Mouse (Mus musculus) forebrain, embryonic 14.5 days (tissue): Measurements from ENCODE around the gene Ercc5. TPM values are rescaled to one million over a fixed set of nuclear protein-coding genes. Genes with fewer than 3 reads are reported as not detected.

Experiments
- ATAC-seq: fragments of 200-750 bp; cut with Nextera tagmentation; 2 replicates; pipeline ENCODE4 v1.8.0; 2017; ENCODE audit warnings: mild to moderate bottlenecking, moderate library complexity
- DNase-seq: peaks from one replicate; pipeline ENCODE4 v3.0.0-alpha.2; 2015; ENCODE audit warnings: low spot score
- H3K27ac ChIP-seq: fragments of 300-500 bp; sonication (generic); 2 replicates; pipeline ENCODE4 v1.5.1; 2014; ENCODE audit warnings: low read depth, mild to moderate bottlenecking, control low read depth, low read length, moderate library complexity
- H3K27me3 ChIP-seq: fragments of 300-500 bp; sonication (generic); replicated peaks from 2 replicates; pipeline ENCODE4 v1.6.1; 2014; ENCODE audit warnings: low read length, control low read depth, mixed read lengths; ENCODE audit not compliant: control insufficient read depth, insufficient read depth
- H3K36me3 ChIP-seq: fragments of 300-500 bp; sonication (generic); 2 replicates; pipeline ENCODE4 v1.6.1; 2014; ENCODE audit warnings: low read length, control low read depth; ENCODE audit not compliant: control insufficient read depth, insufficient read depth
- H3K4me1 ChIP-seq: fragments of 300-500 bp; sonication (generic); 2 replicates; pipeline ENCODE4 v1.6.1; 2014; ENCODE audit warnings: antibody characterized with exemption, low read length, control low read depth; ENCODE audit not compliant: control insufficient read depth, insufficient read depth
- H3K4me2 ChIP-seq: fragments of 300-500 bp; sonication (generic); 2 replicates; pipeline ENCODE4 v1.6.1; 2014; ENCODE audit warnings: mild to moderate bottlenecking, control low read depth, low read length
- H3K4me3 ChIP-seq: fragments of 300-500 bp; sonication (generic); 2 replicates; pipeline ENCODE4 v1.5.1; 2014; ENCODE audit warnings: low read depth, low read length, control low read depth
- H3K9ac ChIP-seq: fragments of 300-500 bp; sonication (generic); 2 replicates; pipeline ENCODE4 v1.6.1; 2014; ENCODE audit warnings: mild to moderate bottlenecking, low read length, control low read depth, moderate library complexity
- H3K9me3 ChIP-seq: fragments of 300-500 bp; sonication (generic); replicated peaks from 2 replicates; pipeline ENCODE4 v1.6.1; 2016; ENCODE audit warnings: low read length, control low read depth, mixed read lengths; ENCODE audit not compliant: control insufficient read depth
- WGBS: fragments of 180-500 bp; shearing (Covaris S2); extraction: QIAGEN DNeasy Blood & Tissue Kit; methylation state at CpG from one replicate; pipeline ENCODE4 v1.1.7; 2014; 5-methylcytosine and 5-hydroxymethylcytosine counted together
- polyA plus RNA-seq: library from polyadenylated mRNA; unstranded; fragments of >200 nt; fragmentation: Nextera tagmentation; extraction: Ambion mirVana; gene quantifications from 2 replicates; pipeline ENCODE4 v1.2.1, GENCODE M21; 2014

Ercc5 gene
- polyA plus RNA-seq, 1 experiment from 2014 or later, result 32.5 TPM

DNA sequence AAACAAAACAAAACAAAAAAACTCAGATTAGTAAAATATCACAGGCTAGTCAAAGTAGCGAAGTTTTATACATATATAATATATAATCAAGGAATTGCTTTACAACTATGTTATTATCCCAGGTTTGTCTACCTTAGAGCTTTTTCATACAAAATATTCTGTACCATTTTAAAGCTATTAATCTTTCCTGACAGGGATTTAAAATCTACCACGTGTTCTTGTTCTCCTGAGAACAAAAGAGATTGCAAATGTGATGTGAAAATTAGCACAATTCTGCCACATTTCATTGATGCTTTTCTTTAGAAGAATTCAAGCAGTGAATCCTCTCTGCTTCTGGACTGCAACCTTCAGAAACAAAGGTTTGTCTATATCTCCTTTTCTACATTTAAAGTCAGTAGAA, 66.9 kb downstream of the Ercc5 start:
- DNase-seq, result no peak

DNA sequence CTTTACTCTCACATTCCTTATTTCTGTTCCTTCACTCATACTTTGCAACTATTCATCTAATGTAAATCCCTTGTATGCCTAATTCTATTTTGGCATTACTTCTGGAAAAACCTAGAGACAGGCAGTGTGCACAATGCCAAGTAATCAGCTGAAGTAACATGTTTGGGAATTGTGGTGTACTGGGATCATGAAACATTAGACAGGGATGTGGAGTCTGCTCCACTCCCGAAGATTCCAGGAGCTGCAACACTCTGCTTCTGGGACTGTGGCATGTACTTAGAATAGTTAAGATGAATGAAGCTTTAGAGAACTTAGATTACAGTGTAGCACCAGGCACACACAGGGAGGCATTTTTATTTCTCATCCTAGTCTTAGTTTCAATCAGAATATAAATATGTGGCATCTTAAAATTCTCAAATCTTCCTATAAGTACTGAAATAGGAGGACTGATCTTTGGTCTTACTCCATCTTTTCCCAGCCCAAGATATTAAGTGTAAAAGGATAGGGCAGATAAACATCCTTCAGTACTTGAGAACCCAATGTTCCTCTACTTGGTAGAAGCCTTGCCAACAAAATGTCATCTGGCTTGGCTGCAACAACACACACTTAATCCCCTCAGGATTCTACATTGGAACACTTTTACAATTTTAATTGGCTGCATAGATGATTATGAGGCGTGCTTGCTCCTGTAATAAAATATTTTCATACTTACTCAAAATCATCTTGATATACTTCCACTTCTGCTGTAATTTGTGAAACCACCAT, 69.0 kb downstream of the Ercc5 start:
- Histone ChIP-seq H3K4me1 (no peaks in the 10 kb centered on the region), H3K27ac (no peak overlapping the region), H3K4me2 (no peak overlapping the region), H3K9ac (no peak overlapping the region), H3K36me3 (no peaks in the 10 kb centered on the region), H3K4me3 (no peak overlapping the region), H3K9me3 (no peaks in the 10 kb centered on the region), H3K27me3 (no peaks in the 10 kb centered on the region)
- DNase-seq (peak; percentile 61), ATAC-seq (peak; percentile 42; the same call in 1 of the 2 replicates)
- 71% methylated on average over 2 of the region's 2 CpGs for WGBS

More for the DNA sequence above, 66.9 kb downstream of the Ercc5 start:
- no peak overlapping the region for H3K4me2 ChIP-seq
- H3K4me1 ChIP-seq, result no peaks in the 10 kb centered on the region
- 50% methylated on average over 2 of the region's 2 CpGs for WGBS
- H3K36me3 ChIP-seq, result no peaks in the 10 kb centered on the region
- H3K9ac ChIP-seq, result no peak overlapping the region
- no peaks in the 10 kb centered on the region for H3K9me3 ChIP-seq
- H3K4me3 ChIP-seq, result no peak overlapping the region
- no peaks in the 10 kb centered on the region for H3K27me3 ChIP-seq
- no peak for ATAC-seq
- H3K27ac ChIP-seq, result no peak overlapping the region

DNA sequence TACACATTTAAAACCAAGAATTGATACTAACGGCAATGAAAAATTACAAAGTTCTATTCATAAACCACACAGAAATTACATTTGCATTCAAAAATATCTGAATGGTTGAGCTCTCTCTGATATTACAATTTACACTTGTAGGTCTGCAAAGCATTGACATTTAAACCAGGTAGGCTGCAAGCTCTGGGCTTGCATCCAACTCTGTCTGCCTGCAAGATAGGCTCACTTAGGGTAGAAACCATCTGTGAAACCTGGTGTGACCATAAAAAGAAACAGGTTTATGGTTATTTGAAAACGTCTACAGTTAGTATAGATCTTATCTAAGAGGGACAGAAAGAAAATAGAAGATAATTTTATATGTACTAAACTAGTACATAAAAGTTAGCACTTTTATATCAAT, 69.6 kb downstream of the Ercc5 start:
- Histone ChIP-seq H3K4me3 (no peak overlapping the region), H3K4me2 (no peak overlapping the region), H3K27ac (no peak overlapping the region), H3K9ac (no peak overlapping the region), H3K4me1 (no peaks in the 10 kb centered on the region), H3K36me3 (no peaks in the 10 kb centered on the region), H3K9me3 (no peaks in the 10 kb centered on the region), H3K27me3 (no peaks in the 10 kb centered on the region)
- 69% methylated on average over 2 of the region's 2 CpGs for WGBS
- ATAC-seq (no peak), DNase-seq (peak; percentile 46)

DNA sequence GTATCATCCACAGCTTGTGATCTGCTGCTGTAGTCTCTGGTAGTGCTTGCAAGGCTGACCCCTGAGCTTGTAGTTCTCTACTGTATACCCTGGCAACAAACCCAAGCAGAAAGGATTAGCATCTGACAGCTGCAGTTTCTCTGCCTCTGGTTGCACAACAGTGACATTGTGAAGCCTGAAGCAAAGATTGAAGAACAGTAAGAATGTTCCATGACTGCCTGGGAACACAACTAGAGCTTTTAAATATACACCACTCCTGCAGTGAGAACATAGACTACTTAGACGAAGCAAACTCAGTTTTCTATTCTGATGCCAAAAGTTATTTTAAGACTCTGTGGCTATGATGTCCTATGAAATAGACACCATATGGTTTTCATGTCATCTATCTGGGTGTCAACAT, 71.3 kb downstream of the Ercc5 start, which contains the start of gene Mettl21e:
Mettl21e (minus strand) TSS at position 86 of the 400 bp plus-strand sequence.
- H3K9me3 ChIP-seq, result no peaks in the 10 kb centered on the region
- H3K4me3 ChIP-seq, result no peak within 1 kb of the TSS
- DNase-seq (no peak), ATAC-seq (no peak)
- no peak within 1 kb of the TSS for H3K9ac ChIP-seq
- no peaks in the 10 kb centered on the region for H3K27me3 ChIP-seq
- 69% methylated on average over 1 of the region's 1 CpGs for WGBS
- H3K27ac ChIP-seq, result no peak within 1 kb of the TSS
- H3K4me1 ChIP-seq, result no peaks in the 10 kb centered on the region
- no peaks in the 10 kb centered on the region for H3K36me3 ChIP-seq
- no peak within 1 kb of the TSS for H3K4me2 ChIP-seq

DNA sequence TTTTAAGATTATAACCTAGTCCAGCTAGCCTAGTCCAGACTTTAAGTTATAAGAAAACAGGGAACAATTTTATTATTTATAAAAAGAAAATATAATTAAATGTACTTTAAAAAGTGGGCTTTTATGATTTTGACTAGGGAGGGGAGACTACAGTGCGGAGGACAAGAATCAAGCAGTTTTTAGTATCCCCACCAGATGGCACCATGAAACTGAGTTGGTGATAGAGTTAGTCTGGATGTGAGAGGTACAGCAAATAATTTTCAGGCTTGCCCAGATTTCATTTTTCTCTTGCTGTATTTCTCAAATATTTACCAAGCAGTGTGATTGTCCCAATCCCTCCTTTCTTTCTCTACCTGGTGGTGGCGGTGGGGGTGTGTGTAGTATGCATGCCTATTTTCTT, 81.5 kb downstream of the Ercc5 start:
- WGBS, result 56% methylated on average over 2 of the region's 2 CpGs
- no peak overlapping the region for H3K4me3 ChIP-seq
- no peaks in the 10 kb centered on the region for H3K4me1 ChIP-seq
- H3K9me3 ChIP-seq, result no peaks in the 10 kb centered on the region
- ATAC-seq, result peak; percentile 75
- H3K4me2 ChIP-seq, result no peak overlapping the region
- DNase-seq, result peak; percentile 68
- H3K36me3 ChIP-seq, result no peaks in the 10 kb centered on the region
- H3K27ac ChIP-seq, result no peak overlapping the region
- no peak overlapping the region for H3K9ac ChIP-seq
- H3K27me3 ChIP-seq, result no peaks in the 10 kb centered on the region

Other genes starting within 250 kb of the Ercc5 start
- gene Tpp2, start 214.1 kb upstream of the Ercc5 start, polyA plus RNA-seq, result 45.1 and 53.3 TPM in 2 replicates
- gene Mettl21c, start 127.7 kb upstream of the Ercc5 start, polyA plus RNA-seq, result 1.7 and 1.8 TPM in 2 replicates
- 0.04 and 0.08 TPM in 2 replicates for gene Gm8251, start 85.8 kb upstream of the Ercc5 start, polyA plus RNA-seq
- 76.0 and 84.9 TPM in 2 replicates for gene Tex30, start 45.3 kb upstream of the Ercc5 start, polyA plus RNA-seq
- 34.4 and 39.2 TPM in 2 replicates for gene Kdelc1, start 28.9 kb upstream of the Ercc5 start, polyA plus RNA-seq
- 35.6 and 48.8 TPM in 2 replicates for gene Bivm, start 28.8 kb upstream of the Ercc5 start, polyA plus RNA-seq
- 0.06 TPM in 1 of 2 replicates, not detected in the other for gene Mettl21e, start 71.2 kb downstream of the Ercc5 start, polyA plus RNA-seq